Mouse (Mus musculus) mature B cell (primary cell): ENCODE measurements around the gene Daam2.

ENCODE experiments used
- in situ Hi-C: fragments of 300-500 bp; cut with MboI; formaldehyde crosslinking; loops from 2 replicates; pipeline ENCODE4 v1.14.3; 2019

The Daam2 gene

DNA sequence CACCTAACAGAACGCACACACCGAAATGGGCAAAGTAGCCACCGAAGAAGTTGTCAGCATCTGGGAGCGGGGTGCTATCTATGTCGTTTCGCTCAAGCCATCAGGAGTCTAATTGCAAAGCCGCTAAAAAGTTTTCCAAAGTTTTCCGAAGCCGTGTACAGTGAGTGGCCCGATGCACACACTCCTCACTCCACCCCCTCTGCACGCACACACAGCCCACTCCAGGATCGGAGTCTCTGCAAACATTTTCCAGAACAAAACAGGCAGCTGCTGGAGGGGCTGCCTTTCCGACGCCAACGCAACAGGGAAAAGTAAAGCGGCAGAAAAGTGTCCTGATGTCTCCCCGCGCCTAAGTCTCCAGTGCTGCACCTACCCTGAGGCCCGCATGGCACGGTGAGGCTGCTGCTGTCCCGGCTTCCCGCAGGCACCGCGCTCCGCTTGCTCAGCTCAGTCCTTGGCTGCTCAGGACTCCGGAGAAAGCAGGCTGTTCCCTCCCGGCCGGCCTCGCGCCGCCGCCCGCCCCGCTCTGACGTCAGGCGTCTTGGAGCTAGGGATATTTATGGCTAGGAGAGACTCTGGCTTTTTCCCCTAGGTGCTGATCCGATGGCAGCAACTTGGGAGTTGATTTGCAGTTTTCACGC is at the start of gene Daam2:
Gene Daam2, minus strand, starts transcription at position 514 of the 641 bp plus-strand sequence.
- in situ Hi-C loops = no loop called here

GRCm38 (mm10) chr17:49610296-49610695 is 46.2 kb upstream of the Daam2 start:
- in situ Hi-C loops = no loop called here

GRCm38 (mm10) chr17:49607351-49608027 is 43.3 kb upstream of the Daam2 start:
- in situ Hi-C loops = no loop called here

- in situ Hi-C loops = no loop called here
Observed at GRCm38 (mm10) chr17:49605397-49605796, 41.3 kb upstream of the Daam2 start.

DNA sequence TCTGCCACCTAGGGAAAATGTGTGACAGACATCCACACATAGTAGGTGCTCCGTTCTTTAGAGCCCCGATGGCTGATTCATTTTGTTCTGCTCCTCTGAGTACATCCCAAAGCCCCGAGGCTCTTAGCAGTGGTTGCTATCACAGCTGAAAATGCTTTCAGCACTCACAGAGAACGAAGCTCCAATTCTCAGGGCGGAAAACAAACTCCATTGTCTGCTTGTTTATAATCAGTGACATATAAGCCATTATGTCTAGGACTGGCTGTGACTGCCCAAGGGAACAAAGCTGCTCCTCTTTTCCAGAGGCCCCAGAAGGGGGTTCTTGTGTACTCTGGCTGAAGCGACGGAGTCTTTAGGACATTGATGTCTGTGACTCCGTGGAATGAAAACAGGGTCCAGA is 25.9 kb upstream of the Daam2 start:
- in situ Hi-C loops = no loop called here

- in situ Hi-C loops = no loop called here
Observed at GRCm38 (mm10) chr17:49582471-49582870, 18.3 kb upstream of the Daam2 start.

DNA sequence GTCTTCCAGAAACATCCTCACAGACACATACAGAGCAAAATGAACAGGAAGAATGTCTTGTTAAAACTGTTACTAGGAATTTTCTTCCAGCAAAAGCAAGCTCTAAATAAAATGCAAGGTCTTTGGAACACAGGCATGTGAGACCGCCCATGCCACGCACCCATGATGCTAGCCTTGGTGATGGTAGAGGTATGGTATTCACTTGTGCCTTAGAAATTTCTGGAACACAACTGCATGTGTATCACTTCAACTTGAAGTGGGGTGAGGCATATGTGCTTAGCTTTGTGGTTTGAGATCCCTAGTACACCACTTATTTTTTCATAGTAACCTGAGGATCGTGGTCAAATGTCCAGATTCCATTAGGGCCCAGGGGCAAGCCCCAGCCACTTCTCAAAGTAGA is 13.2 kb upstream of the Daam2 start:
- in situ Hi-C loops = no loop called here

GRCm38 (mm10) chr17:49568717-49569116 is 4.6 kb upstream of the Daam2 start:
- in situ Hi-C loops = no loop called here

DNA sequence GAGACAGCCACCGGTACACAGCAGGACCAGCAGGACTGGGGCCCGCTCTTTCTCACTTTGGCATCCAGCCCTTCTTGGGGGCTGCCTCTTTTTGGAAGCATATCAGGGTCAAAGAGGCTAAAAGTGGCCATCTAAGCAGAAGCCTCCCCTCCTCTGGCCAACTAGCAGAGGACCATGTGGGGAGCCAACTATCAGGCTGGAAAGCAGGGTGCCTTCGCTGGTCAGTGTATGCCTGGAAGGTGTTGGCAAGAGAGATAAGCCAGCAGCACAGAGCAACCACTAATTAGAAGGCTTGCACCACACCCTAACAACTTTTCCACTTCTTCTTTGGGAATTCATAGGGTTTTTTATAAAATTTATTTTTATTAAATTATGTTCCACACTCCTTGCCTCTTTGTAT is 346 bp upstream of the Daam2 start:
- in situ Hi-C loops = no loop called here

DNA sequence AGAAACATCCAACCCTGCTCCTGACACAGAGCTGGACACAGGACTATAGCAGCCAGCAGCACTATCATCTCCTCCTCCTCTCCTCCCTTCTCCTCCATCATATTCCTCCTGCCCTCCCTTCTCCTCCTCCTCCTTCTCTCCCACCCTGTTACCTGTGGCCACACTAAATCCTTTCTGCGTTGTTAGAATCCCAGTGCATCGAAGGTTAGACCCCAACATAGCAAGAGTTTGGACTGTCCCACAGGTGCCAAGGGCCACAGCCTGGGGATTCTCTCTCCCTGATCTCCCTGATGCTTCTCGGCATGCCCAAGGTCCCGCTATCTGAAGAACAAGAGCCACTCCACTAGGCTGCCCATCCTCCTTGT is 745 bp downstream of the Daam2 start:
- in situ Hi-C loops = no loop called here

DNA sequence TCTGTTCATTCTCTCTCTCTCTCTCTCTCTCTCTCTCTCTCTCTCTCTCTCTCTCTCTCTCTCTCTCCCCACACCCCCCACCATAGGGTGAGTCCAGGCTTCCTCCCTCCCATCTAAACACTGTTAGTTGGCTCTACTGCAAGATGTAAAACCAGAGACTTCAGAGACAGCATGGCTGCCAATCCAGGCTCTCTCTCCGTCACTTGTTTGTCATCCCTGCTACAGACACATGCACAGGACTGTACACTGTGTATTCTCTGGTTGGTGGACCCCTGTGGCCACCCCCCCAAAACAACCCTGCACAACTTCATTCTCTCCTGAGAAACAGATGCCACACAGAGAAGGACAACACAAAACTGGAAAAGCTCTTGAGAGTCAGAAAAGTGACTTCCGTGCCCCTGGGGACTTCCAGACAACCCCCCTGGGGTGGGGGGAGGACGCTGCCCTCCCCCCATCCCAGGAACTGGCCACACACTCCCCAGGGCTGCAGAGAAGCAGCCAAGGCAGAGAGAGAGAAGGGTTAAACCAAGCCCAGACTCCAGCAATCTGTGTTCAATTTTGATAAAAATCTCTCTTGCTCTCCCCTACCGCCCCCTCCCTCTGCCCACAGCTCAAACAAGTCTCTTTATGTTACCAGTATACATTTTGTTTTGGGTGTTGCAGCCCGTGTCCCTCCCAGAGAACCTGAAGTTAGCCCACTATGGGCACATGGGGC is 1.3 kb downstream of the Daam2 start:
- in situ Hi-C loops = no loop called here

- in situ Hi-C loops = no loop called here
Observed at GRCm38 (mm10) chr17:49561985-49562384, 2.2 kb downstream of the Daam2 start.

DNA sequence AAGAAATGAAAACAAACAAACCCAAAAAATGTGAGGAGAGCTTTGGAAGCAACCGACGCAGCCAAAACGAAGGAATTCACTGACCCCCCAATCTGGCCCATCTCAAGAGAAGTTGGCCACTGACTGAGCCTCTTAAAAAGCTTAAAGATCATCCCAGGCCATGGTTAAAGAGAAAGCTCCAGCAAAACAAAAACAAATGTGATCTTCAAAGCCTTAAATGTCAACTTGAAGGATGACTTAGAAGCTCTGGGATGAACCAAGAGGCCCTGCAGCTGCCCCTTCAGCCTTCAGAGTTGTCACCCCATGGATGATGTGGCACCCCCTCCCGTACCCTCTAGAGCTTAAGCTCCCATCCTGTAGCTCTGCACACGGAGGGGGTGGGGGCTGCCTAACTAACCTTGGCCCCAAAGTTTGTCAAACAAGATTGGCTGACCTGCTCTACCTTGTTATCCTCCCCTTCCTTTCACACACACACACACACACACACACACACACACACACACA is 4.3 kb downstream of the Daam2 start:
- in situ Hi-C loops = no loop called here

DNA sequence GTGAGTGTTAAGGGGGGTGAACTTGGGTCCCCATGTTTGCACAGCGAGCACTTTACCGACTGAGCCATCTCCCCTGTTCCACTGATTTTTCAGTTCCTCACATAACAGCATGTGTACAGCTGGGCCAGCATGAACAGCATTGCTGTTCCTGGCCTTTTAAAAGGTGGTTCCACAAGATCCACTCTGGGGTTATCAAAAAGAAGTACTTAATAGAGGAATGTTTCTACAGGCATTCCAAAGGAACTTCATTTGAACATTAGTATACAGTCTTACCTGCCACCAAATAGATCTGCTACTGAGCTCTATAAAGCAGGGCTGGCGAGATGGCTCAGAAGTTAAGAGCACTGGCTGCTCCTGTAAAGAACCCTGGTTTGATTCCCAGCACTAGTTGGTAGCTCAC is 8.0 kb downstream of the Daam2 start:
- in situ Hi-C loops = no loop called here

GRCm38 (mm10) chr17:49551991-49552390 is 12.2 kb downstream of the Daam2 start:
- in situ Hi-C loops = no loop called here

- in situ Hi-C loops = no loop called here
Observed at GRCm38 (mm10) chr17:49551465-49551864, 12.7 kb downstream of the Daam2 start.

DNA sequence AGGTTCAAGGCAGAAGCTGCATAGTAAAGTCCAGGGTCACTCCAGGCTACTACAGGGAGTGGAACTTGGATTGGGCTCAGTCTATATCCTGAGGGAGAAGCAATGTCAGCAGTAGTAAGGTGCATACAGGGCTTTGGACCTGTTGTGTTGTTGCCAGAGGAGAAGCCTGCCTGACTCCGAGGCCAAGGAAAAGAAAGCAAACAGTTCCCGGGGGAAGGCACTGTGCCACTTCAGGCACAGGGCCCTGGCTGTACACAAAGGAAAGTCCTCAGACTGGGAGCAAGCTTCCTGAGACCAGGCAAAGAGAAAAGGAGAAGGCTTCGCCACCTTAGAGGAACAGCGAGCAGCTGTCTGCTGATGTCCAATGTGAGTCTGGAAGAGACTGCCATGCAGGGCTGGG is 18.1 kb downstream of the Daam2 start:
- in situ Hi-C loops = no loop called here

- in situ Hi-C loops = no loop called here
Observed at GRCm38 (mm10) chr17:49545424-49545823, 18.7 kb downstream of the Daam2 start.

DNA sequence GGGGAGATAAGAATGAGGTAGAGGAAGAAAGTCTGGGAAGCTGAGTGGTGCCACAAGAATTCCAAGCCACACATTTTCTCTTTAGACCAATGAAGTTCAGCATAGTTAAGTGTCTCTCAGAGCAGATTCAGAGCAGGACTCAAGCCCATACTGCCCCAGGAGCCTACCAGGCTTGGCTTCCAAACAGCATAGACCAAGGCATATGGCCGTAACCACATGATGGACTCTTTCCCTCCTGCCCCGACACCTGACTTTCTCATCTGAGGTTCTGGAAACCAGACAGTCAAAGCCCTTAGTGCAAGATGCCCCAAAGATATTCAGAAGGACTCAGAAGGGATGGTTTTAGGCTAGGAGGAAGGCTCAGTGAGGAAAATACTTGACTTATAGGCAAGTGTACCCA is 19.6 kb downstream of the Daam2 start:
- in situ Hi-C loops = no loop called here

DNA sequence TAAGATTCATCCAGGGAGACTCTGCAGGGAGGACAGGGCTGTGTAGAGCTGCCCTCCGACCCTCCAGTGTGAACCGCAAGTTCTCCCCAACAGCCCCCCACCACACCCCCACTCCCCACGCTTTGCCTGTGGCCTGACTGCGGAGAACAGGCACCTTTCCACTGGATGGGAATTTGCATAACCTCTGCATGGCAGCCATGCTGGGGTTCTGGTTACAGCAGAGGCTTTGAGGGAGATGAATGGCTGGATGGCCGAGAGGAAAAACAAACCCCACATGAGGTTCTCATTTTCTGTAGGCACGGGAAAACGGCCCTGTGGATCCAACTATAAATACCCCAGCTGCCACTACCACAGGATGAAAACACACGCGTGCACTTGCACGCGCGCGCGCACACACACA is 23.4 kb downstream of the Daam2 start:
- in situ Hi-C loops = no loop called here

DNA sequence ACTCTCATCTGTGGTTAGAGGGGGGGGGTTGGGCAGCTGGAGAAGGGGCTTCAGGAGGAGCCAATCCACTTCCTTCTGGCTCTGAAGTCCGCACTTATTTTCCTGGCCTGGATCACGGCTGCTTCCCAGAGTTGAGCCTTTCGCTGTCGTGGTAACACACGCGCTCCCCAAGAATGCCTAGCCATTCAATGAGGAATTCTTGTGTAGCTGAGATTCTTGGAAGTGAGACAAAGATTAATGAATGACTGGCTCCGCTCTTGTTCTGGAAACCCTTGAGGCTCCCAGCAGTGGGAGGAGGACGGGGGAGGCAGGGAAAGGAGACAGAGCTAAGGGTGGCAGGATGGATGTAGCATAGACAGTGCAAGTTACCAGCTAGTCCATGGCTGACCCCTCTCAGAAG is 24.9 kb downstream of the Daam2 start:
- in situ Hi-C loops = no loop called here

DNA sequence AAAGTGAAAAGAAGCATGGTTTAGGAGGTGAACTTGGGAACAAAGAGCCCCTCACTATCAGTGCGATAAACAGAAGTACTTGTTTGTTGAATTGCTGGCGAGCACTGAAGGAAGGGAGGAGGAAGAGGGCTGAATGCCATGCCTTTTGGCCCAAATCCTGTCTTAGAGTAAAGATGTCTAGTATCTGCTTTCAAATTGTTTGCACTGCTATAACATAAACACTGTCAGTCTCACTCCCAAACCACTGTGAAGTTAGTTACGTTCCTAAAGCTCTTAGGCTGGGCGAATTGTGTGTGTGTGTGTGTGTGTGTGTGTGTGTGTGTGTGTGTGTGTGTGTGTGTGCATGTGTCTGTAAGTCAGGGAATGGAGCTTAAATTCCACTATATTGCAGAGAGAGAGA is 28.6 kb downstream of the Daam2 start:
- in situ Hi-C loops = no loop called here

- in situ Hi-C loops = no loop called here
Observed at GRCm38 (mm10) chr17:49534267-49534719, 29.9 kb downstream of the Daam2 start.
